Mouse (Mus musculus): ENCODE measurements around the gene Zbtb17.
A peak's percentile ranks its signal among the peaks of the same experiment; 100 is the strongest.

The Zbtb17 gene

DNA sequence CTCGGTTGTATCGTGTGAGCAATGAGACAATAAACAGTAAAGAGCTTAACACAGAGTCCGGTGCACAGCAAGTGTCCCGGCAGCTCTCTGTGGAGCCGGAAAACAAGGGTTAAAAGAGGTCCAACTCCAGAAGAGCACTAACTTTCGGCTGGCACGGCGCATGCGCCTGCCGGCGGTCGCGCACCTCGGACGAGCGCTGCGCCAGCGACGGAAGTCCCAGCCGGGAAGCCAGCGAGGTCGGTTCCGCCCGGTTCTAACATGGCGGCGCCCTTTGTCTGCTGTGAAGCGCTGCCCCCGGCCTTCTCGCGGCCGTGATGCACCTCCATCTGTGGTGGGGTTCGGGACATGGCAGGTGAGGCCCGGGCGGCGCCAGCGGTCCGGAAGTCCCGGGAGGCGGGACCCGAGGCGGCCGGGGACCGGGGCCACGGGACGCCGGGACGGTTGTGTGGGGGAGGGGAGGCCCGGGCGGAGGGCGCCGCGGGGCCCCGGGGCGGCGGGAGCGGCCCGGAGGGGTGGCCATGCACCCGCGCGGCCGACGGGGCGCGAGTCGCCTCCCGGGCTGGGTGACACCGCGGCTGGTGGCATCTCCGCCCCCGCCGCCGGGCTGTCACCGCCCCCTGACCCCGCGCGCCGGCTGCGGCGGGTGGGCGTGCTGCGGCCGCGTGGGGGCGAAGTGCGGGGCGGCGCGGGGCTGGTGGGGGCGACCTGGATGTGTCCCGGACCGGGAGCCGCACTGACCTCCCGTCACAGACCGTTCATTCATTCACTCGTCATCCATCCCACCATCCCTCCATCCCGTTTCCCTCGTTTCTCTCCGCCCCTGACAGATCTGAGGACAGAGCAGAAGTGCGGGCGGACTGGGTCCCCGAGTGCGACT, at the start of gene Zbtb17:
Zbtb17 (plus strand) TSS at position 204 of the 877 bp plus-strand sequence.
- DNase-seq (ENCODE audit: low spot score): peak; percentile 95

DNA sequence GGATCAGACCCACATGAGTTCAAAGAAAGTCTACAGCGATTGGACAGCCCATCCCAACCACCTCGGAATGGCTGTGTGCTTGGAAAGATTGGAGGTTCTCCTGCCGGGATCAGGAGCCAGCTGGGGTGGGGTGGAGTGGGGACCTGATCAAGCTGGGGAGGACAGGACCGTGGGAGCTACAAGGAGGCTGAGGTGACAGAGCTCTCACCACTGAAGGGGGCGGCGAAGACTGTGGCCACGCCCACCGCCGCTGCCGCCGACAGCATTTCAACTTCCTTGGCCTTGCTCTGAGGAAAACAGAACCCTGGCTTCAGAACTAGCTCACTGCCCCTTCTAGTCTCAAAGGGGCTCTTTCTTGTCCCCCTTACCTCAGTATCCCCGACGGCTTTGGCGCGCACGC, 49.7 kb upstream of the Zbtb17 start:
- no peak for DNase-seq (ENCODE audit: low spot score)

DNA sequence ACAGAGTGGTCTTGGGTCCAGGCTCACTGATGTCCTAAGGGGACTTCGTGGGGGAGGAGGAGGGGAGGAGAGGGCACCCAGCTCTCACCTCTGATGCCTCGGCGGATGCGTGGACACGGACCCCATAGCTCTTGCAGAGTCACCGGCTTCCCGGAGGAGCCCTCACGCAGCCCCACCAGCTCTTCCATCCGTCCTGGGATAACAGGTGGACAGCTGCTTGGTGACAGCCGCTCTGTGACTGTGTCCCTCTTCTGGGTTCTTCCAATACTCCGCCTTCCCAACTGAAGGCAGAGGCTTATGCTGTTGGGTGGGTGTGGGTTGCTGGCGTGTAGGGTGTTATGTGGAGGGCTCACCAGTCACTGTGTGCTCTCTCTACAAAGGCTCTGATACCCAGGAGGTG, 46.6 kb upstream of the Zbtb17 start:
- no peak for DNase-seq (ENCODE audit: low spot score)

GRCm38 (mm10) chr4:141398545-141398944, 45.9 kb upstream of the Zbtb17 start, which contains the start of gene Clcnka:
TSS of gene Clcnka (minus strand) at chr4:141398724.
- no peak for DNase-seq (ENCODE audit: low spot score)

GRCm38 (mm10) chr4:141400171-141400570, 44.3 kb upstream of the Zbtb17 start:
- no peak for DNase-seq (ENCODE audit: low spot score)

- DNase-seq (ENCODE audit: low spot score): peak; percentile 93
Measured at GRCm38 (mm10) chr4:141404518-141405313, 39.7 kb upstream of the Zbtb17 start.

DNA sequence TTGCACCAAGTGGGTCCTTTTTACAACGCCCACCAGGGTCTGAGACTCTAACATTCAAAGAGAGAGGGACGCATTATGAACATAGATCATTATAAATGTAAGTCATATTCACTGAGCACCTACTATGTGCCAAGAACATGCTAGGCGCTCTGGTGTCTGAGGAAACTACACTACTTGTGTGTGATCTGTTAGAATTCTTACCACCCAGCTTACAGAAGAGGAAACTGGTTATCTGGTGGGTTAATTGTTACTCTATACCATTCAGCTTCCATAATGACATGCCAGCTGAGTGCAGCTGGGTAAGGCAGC, 39.2 kb upstream of the Zbtb17 start:
- no peak for DNase-seq (ENCODE audit: low spot score)

DNA sequence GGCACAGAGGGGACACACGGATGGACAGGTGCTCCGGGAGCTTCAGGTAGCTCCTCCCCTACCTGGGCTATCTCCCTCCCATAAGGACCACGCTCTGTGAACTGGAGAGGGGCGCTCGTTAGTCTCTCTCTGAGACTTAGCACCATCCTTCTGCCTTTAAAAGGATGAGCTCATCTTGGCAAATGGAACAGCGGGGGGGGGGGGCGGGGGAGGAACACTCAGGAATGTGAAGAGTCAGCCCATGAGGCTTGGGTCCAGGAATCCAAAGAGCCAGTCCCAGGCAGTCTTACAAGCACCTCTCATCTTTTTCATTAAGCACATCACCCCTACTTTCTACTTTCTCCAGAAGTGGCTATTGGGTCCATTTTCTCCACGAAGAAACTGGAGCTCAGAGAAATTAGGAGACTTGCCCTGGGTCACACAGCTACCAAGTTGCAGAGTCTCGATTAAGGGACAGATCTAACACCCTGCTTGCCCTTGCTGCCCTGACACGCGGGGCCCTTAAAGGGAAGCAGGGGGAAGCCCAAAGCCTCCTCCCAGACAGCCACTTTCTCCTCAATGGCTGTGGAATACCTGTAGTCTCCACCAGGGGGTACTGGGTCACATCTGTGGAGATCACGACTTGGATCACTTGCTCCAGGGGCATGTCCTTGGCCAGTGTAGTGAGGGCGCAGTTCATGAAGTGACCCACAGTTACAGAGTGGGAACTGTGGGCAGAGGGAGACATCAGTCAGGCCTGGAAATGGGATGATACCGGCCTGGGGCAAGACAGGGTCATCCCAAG, 37.7 kb upstream of the Zbtb17 start:
- peak; percentile 73 for DNase-seq (ENCODE audit: low spot score)

DNA sequence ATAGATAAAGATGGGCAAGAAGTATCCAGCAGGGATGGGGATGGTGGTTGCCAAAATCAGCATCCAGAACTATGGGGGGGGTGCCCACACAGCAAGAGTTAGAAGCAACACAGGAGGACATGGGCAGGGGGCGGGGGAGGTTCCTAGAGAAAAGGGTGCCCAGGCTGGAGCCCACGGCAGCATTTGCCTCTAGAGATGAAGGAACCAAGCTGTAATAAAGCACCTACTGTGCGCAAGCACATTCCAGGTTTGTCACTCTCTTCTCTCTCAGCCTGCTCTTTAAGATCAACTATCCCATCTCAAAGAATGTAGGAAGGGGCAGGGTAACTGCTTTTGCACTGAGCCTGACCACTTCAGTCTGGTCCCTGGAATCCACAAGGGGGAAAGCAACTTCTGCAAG, 35.9 kb upstream of the Zbtb17 start:
- DNase-seq (ENCODE audit: low spot score): no peak

GRCm38 (mm10) chr4:141411430-141411992, 32.9 kb upstream of the Zbtb17 start:
- no peak for DNase-seq (ENCODE audit: low spot score)

DNA sequence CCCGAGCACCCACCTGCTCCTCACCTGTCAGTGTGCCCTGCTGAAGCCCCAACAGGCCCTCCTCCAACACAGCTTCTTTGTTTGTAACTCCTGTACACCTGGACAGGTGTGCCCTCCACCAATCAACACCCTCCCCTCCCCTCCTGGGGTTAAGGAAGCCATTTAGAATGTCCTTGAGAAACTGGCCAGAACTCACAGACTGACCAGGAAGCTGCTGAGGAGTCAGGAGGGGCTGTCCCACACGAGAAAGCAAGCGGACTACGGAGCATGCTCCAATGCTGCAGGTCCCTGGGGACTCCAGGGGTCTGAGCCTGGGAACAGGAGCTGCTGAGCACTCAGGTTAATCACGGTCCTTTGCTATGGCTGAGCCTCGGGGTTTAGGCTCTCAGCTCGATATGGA, 28.5 kb upstream of the Zbtb17 start, which contains the start of gene Clcnkb:
Clcnkb (minus strand) TSS at position 91 of the 400 bp plus-strand sequence.
- no peak for DNase-seq (ENCODE audit: low spot score)

DNA sequence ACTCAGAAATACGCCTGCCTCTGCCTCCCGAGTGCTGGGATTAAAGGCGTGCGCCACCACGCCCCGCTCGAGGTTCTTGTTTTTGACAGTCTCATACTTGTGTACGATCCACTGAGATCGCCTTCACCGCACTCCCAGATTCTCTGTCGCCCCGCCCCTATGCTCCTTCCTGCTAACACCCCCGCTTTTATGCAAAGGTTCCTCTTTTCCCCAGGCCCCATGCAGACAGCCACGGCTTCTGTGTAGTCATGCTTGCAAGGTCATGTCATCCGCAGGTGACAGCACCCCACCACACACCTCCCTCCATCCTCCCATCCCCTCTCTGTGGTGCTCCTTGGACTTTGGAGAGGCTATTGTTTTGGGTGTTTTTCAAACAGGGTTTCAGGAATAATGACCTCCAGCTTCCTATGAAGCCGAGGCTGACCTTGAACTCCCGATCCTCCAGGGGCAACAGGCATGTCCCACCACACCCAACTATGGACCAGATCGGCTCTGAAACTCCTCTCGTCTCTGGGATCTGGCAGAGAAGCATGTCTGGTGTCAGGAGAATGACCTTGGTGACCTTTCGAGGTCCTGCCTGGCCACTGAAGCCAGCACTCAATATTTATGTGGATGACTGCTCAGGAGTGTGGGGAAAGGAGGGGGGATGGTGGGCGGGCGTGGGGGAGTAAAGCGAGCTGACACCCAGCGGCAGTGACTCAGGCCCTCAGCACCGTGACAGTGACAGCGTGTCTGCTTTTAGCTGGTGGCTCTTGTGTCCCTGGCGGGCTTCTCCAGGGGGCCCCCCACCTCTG, 24.9 kb upstream of the Zbtb17 start:
- DNase-seq (ENCODE audit: low spot score): no peak

DNA sequence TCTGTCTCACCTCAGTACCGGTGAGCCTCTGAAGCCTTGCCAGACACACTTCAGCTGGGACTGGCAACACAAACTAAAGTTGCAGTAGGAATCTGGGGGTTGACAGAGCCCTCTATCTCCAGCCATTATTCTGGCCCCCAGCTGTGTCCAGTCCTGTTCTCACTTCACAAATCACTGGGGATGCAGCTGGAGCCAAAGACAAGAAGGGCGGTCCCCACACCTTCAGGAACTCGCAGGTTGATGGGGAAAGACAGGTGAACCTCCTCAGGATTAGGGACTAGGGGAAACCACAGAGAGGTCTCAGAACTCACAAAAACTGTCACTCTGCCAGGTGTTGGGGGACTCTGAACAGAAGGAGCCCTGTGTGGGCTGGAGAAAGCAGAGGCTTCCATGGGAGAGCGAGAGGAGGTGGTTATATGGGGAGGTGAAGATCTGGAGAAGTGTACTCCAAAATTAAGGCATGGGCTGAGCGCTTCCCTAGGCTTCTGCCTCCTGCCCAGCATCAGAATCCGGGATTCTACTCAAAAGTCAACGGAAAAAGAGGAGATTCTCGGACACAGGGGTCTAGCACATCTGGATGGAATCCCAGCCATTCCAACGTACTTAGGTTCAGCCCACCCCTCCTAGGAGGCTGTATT, 24.1 kb upstream of the Zbtb17 start, which contains the start of gene Hspb7:
Hspb7 (plus strand) TSS at position 588 of the 638 bp plus-strand sequence.
- no peak for DNase-seq (ENCODE audit: low spot score)

GRCm38 (mm10) chr4:141420886-141421285, 23.6 kb upstream of the Zbtb17 start:
- no peak for DNase-seq (ENCODE audit: low spot score)

DNA sequence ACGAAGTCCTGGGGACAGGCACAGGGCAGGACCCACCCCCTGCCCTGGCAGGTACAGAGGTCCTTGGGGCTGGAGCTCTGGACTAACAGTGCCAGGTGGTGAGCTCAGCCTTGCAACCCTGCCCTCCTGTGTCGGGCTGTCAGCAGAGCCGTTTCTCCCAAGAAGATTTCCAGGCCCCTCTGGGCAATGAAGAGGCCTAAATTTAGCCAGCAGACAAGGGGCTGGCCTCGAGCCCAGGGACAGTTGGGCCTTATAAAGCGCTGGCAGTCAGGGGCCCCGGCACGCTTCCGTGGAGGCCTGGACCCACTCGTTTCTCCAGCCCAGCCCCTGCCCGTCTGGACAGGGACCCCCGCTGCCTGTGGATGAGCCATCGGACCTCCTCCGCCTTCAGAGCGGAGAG, 23.0 kb upstream of the Zbtb17 start:
- peak; percentile 77 for DNase-seq (ENCODE audit: low spot score)

- DNase-seq (ENCODE audit: low spot score): no peak
Measured at GRCm38 (mm10) chr4:141422841-141423240, 21.6 kb upstream of the Zbtb17 start.

DNA sequence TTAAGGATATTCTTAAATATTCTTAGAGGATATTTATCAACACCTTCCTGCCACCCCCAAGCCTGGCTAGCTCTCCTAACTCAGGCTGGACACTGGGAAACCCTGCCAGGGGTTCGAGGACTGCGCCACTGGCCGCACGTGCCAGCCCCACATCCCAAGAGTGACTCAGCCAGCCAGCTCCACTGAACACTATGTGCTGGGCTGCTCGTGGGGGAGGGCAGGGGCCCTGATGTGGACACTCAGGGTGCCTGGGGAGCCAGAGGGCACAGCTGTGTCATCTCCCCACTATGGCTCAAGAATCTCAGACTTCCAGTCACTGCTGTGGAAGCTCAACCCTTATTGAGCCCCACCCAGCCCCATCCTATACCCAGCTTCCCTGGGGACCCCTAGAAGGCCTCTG, 21.2 kb upstream of the Zbtb17 start:
- DNase-seq (ENCODE audit: low spot score): no peak

- DNase-seq (ENCODE audit: low spot score): no peak
Measured at GRCm38 (mm10) chr4:141423691-141424431, 20.6 kb upstream of the Zbtb17 start.

Data from testis, postnatal 10 days (tissue).